Mouse (Mus musculus) monocyte, adult 2 months (primary cell): ENCODE results near the gene St8sia1.

ENCODE experiments used
- DNase-seq, 2 experiments: peaks; one replicate each; pipeline ENCODE4 v3.0.0; 2022; ENCODE audit warnings: low spot score in 2 of 2, low read depth in 1 of 2

Gene St8sia1

DNA sequence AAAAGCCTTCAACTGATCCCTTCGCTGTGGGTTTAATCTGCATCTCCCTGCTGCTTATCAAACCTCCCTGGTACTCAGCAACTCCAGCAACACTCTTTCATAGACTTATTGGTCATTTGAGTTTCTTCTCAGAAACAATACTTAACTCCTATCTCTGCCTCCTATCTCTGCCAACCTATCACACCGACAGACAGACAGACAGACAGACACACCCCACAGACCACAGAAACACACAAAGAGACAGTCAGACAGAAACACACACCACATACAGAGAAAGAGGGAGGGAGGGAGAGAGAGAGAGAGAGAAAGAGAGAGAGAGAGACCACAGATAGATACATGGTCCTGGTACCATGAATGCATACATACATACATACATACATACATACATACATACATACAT lies 18.8 kb downstream of the St8sia1 start:
- no peak for DNase-seq

GRCm38 (mm10) chr6:142944470-142944869 lies 19.8 kb downstream of the St8sia1 start:
- no peak for DNase-seq

GRCm38 (mm10) chr6:142943419-142943818 lies 20.8 kb downstream of the St8sia1 start:
- no peak for DNase-seq

GRCm38 (mm10) chr6:142941596-142942381 lies 22.5 kb downstream of the St8sia1 start:
- no peak for DNase-seq

- no peak for DNase-seq
These were observed 23.2 kb downstream of the St8sia1 start for GRCm38 (mm10) chr6:142941078-142941477.

GRCm38 (mm10) chr6:142938549-142939345 lies 25.5 kb downstream of the St8sia1 start:
- DNase-seq: no peak

DNA sequence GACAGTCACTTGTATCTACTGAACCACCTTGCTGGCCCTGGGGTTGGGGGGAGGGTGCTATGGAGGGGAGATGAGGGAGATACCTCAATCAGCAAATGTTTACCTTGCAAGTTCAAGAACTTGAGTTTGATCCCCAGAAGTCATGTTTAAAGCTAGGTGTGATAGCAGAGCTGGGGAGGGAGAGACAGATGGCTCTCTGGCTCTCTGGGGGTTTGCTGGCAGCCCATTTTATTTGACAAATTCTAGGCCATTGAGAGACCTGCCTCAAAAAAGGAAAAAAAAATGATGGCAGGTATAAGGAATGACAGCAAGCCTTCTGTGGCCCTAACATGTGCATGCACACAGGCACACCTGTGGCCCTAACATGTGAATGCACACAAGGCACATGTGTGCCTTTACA lies 26.2 kb downstream of the St8sia1 start:
- no peak for DNase-seq

GRCm38 (mm10) chr6:142932582-142932981 lies 31.7 kb downstream of the St8sia1 start:
- DNase-seq: no peak

DNA sequence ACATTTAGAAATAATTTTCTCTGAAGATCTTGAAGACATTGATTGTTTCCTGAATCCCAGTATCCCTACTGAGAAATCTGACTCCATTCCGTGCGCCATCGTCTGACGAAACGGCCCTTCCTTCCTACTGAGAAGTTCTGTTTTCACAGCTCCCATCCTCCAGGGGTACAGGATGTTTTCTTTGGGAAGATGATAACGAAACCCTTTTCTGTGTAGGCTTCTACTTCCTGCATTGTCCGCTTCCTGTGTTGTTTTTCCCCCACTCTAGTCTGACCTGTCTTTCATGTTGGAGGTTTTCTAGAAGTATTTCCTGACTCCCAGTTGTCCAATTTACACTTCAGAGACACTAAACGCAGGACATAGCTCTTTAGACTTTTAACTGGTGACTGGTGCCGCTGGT lies 32.1 kb downstream of the St8sia1 start:
- no peak for DNase-seq

DNA sequence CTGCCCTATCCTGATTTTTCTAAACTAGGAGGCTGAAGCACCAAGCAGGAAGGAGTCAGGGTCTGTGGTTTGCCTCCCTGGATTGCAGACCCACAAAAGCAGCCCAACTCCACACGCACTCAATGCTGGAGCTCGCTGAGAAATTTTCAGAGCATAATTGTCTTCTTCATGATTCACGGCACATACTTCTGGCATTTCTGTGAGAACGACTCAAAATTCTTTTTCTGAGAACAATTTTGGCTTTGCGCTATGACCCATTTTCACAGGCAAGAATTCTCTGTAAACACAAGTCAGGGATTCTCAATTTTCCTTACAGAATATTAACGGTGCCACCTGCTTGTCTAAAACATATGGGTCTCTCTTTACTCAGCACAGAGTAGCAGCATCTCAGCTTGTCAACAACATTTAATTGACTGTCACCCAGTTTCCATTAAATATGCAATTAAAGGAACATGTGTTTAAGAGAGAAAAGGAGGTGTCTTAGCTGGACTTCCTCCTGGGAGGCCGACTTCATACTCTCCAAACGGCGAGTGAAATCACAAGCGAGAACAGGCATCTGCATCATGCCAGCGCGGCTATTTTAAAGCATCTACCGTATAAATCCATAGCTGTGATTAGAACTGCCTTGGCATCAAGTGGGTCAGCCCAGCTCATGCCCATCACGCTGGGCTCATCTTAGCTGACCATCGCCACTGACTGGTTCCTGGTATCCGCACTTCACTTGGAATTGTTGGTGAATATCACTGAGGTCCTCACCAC lies 35.5 kb downstream of the St8sia1 start:
- no peak for DNase-seq

DNA sequence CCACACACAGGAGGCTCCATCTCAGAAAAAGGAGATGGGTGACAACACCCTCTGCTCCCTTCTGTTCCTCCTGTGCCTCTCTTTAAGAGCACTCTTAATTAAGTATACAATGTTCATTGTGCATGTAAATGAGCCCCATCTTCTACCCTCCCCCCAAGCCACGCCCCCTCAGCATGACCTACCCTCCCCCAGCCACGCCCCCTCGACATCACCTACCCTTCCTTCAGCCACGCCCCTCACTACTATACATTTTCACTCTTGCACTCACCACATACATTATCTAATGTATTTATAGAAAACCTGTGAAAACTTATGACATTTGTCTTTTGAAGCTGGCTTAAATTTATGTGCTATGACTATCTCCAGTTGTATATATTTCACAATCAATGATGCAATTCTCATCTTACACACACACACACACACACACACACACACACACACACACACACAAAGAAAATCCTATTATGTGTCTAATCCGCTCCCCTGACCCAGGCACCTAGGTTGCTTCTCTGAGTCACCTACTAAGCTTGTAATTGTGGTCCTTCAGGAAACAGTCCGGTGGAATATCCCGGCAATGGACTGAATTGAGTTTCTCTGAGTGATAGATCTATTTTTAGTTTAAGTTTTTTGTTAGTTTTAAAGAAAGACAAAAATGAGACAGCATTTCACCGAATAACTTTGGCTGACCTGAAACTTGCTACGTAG lies 37.2 kb downstream of the St8sia1 start:
- no peak for DNase-seq

- no peak for DNase-seq
These were observed 38.3 kb downstream of the St8sia1 start for GRCm38 (mm10) chr6:142925921-142926320.

GRCm38 (mm10) chr6:142925374-142925773 lies 38.9 kb downstream of the St8sia1 start:
- DNase-seq: no peak

- no peak for DNase-seq
These were observed 43.4 kb downstream of the St8sia1 start for GRCm38 (mm10) chr6:142920901-142921300.

- DNase-seq: no peak
These were observed 45.6 kb downstream of the St8sia1 start for GRCm38 (mm10) chr6:142918691-142919090.

- DNase-seq: no peak
These were observed 46.8 kb downstream of the St8sia1 start for GRCm38 (mm10) chr6:142917471-142917901.

GRCm38 (mm10) chr6:142916271-142916941 lies 47.8 kb downstream of the St8sia1 start:
- no peak for DNase-seq

- DNase-seq: no peak
These were observed 48.8 kb downstream of the St8sia1 start for GRCm38 (mm10) chr6:142915464-142915863.

DNA sequence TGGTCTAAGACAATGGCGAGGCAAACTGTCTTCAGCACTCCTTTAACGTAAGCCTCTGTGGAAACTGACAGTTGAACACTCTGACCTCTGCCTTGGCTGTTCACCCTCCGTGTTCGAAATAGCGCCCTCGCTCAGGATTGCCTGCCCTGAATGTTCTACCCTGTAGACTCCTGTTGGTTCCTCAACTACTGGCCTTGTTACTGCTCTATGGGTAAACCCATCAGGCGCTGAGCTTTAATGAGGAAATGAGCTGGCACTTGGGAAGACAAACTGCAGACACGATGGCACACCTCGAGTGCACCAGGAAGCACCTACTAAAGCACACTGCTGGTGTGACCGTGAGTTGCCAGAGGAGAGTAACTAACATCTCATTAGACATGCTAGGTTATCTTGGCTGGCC lies 49.6 kb downstream of the St8sia1 start:
- DNase-seq: no peak

DNA sequence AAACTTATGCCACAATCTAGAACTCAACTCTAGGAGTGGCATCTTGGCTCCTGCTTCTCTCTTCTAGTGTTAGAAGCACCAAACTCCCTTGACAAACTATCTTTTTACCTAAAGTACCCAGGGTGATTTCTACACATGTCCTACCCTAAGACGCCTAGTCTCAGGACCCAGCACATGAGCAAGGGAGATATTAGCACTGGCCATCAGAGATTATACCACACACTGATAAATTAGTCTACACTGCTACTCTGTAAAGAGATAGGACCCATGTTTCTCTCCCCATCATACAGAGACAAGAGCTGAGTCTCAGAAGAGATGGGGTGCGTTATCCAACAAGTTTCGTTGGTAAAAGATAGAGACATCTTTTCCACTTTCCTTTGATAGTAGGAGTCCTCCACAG lies 53.0 kb downstream of the St8sia1 start:
- DNase-seq: no peak
